Mouse (Mus musculus) intestine, embryonic 16.5 days (tissue): ENCODE results near the gene Pole2. TPM values are rescaled to one million over a fixed set of nuclear protein-coding genes. Genes with fewer than 3 reads are reported as not detected.

ENCODE experiments used
- ATAC-seq: fragments of 200-750 bp; cut with Nextera tagmentation; 2 replicates; pipeline ENCODE4 v1.8.0; 2017; ENCODE audit warnings: moderate TSS enrichment, moderate library complexity
- H3K27ac ChIP-seq: fragments of 300-500 bp; sonication (generic); 2 replicates; pipeline ENCODE4 v1.5.1; 2014; ENCODE audit warnings: mild to moderate bottlenecking, low read length
- H3K27me3 ChIP-seq: fragments of 300-500 bp; sonication (generic); replicated peaks from 2 replicates; pipeline ENCODE4 v1.6.1; 2014; ENCODE audit warnings: low read length, control low read depth, mixed read lengths; ENCODE audit not compliant: control insufficient read depth, insufficient read depth
- H3K36me3 ChIP-seq: fragments of 300-500 bp; sonication (generic); 2 replicates; pipeline ENCODE4 v1.6.1; 2014; ENCODE audit warnings: low read length, control low read depth; ENCODE audit not compliant: control insufficient read depth, insufficient read depth
- H3K4me1 ChIP-seq: fragments of 300-500 bp; sonication (generic); 2 replicates; pipeline ENCODE4 v1.6.1; 2014; ENCODE audit warnings: low read length, control low read depth, mixed read lengths; ENCODE audit not compliant: control insufficient read depth, insufficient read depth
- H3K4me2 ChIP-seq: fragments of 300-500 bp; sonication (generic); 2 replicates; pipeline ENCODE4 v1.6.1; 2014; ENCODE audit warnings: low read depth, low read length, control low read depth
- H3K4me3 ChIP-seq: fragments of 300-500 bp; sonication (generic); 2 replicates; pipeline ENCODE4 v1.5.1; 2014; ENCODE audit warnings: mild to moderate bottlenecking, low read length
- H3K9ac ChIP-seq: fragments of 300-500 bp; sonication (generic); 2 replicates; pipeline ENCODE4 v1.6.1; 2014; ENCODE audit warnings: low read depth, low read length
- H3K9me3 ChIP-seq: fragments of 300-500 bp; sonication (generic); 2 replicates; pipeline ENCODE4 v1.6.1; 2016; ENCODE audit warnings: low read length, control low read depth; ENCODE audit not compliant: control insufficient read depth
- WGBS: fragments of 180-500 bp; shearing (Covaris S2); extraction: QIAGEN DNeasy Blood & Tissue Kit; methylation state at CpG from one replicate; pipeline ENCODE4 v1.1.7; 2014; 5-methylcytosine and 5-hydroxymethylcytosine counted together
- polyA plus RNA-seq: library from polyadenylated mRNA; unstranded; fragments of >200 nt; fragmentation: Nextera tagmentation; extraction: Ambion mirVana; gene quantifications from 2 replicates; pipeline ENCODE4 v1.2.1, GENCODE M21; 2015

Pole2 gene
- polyA plus RNA-seq, 1 experiment from 2014 or later, result 20.8 TPM

GRCm38 (mm10) chr12:69214393-69214792, 13.6 kb downstream of the Pole2 start:
- Histone ChIP-seq H3K36me3 (peaks cover 16% of the 10 kb centered on the region), H3K27me3 (no peaks in the 10 kb centered on the region), H3K27ac (no peak overlapping the region), H3K4me1 (no peaks in the 10 kb centered on the region), H3K4me2 (no peak overlapping the region), H3K9ac (no peak overlapping the region), H3K4me3 (no peak overlapping the region), H3K9me3 (no peaks in the 10 kb centered on the region)
- WGBS, result 93% methylated on average over 7 of the region's 7 CpGs
- ATAC-seq, result no peak

- no peak overlapping the region for H3K27ac ChIP-seq
- no peaks in the 10 kb centered on the region for H3K27me3 ChIP-seq
- no peaks in the 10 kb centered on the region for H3K9me3 ChIP-seq
- H3K4me1 ChIP-seq, result no peaks in the 10 kb centered on the region
- H3K4me2 ChIP-seq, result no peak overlapping the region
- H3K36me3 ChIP-seq, result peaks cover 16% of the 10 kb centered on the region
- ATAC-seq, result no peak
- no peak overlapping the region for H3K9ac ChIP-seq
- WGBS, result 92% methylated on average over 13 of the region's 13 CpGs
- H3K4me3 ChIP-seq, result no peak overlapping the region
Observed at GRCm38 (mm10) chr12:69213186-69213777, 14.7 kb downstream of the Pole2 start.

- Histone ChIP-seq H3K27me3 (no peaks in the 10 kb centered on the region), H3K4me2 (no peak overlapping the region), H3K4me1 (no peaks in the 10 kb centered on the region), H3K27ac (no peak overlapping the region), H3K9ac (no peak overlapping the region), H3K4me3 (no peak overlapping the region), H3K9me3 (no peaks in the 10 kb centered on the region), H3K36me3 (peaks cover 7% of the 10 kb centered on the region)
- 79% methylated on average over 5 of the region's 5 CpGs for WGBS
- ATAC-seq, result no peak
Observed at GRCm38 (mm10) chr12:69211057-69211456, 16.9 kb downstream of the Pole2 start.

DNA sequence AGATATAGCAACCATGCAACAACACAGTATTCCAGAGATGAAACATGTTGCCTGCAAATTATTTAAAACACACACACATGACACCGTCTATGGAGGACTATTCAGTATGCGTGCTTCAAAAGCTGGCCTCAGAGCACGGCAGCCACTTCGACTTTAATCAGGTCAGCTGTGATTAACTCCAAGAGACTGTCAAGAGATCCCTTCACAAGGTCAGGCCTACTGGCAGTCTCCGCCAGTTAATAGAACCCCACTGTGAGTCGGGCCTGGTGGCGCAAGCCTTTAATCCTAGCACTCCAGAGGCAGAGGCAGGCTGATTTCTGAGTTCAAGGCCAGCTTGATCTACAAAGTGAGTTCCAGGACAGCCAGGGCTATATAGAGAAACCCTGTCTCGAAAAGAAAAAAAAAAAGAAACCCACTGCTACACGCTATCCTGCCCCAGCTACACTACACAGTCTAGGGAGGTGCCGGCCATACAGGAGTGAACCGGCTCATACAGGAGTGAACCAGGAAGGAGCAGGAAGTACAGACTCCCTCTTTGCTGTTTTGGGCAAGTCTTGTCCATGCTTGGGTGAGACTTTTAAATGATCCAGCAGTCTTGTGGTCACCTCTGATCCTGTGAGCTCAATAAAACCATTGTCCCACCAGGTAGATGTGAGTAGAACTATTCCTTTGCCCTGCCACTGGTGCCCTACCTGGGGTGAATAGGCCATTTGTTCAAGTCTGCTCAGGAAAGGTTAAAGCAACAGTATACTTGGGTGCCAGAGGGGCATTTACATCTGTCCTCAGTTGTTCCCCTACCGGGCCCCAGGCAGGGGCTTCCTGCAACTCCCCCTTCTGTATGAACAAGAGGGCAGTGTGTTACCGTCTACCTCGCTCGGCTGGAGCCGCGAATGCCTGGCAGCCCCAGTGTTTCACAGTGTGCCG, 17.7 kb downstream of the Pole2 start:
- H3K36me3 ChIP-seq, result peaks cover 7% of the 10 kb centered on the region
- ATAC-seq, result no peak

GRCm38 (mm10) chr12:69208520-69208919, 19.5 kb downstream of the Pole2 start:
- ATAC-seq, result no peak
- H3K4me1 ChIP-seq, result no peaks in the 10 kb centered on the region
- no peak overlapping the region for H3K4me2 ChIP-seq
- H3K4me3 ChIP-seq, result no peak overlapping the region
- H3K36me3 ChIP-seq, result peaks cover 5% of the 10 kb centered on the region
- WGBS, result 93% methylated on average over 2 of the region's 2 CpGs
- no peak overlapping the region for H3K27ac ChIP-seq
- no peaks in the 10 kb centered on the region for H3K9me3 ChIP-seq
- no peaks in the 10 kb centered on the region for H3K27me3 ChIP-seq
- H3K9ac ChIP-seq, result no peak overlapping the region

More for the DNA sequence above, 17.7 kb downstream of the Pole2 start:
- Histone ChIP-seq H3K9me3 (no peaks in the 10 kb centered on the region), H3K4me2 (no peak overlapping the region), H3K4me1 (no peaks in the 10 kb centered on the region), H3K4me3 (no peak overlapping the region), H3K9ac (no peak overlapping the region), H3K27ac (no peak overlapping the region), H3K27me3 (no peaks in the 10 kb centered on the region)
- 92% methylated on average over 18 of the region's 18 CpGs for WGBS

DNA sequence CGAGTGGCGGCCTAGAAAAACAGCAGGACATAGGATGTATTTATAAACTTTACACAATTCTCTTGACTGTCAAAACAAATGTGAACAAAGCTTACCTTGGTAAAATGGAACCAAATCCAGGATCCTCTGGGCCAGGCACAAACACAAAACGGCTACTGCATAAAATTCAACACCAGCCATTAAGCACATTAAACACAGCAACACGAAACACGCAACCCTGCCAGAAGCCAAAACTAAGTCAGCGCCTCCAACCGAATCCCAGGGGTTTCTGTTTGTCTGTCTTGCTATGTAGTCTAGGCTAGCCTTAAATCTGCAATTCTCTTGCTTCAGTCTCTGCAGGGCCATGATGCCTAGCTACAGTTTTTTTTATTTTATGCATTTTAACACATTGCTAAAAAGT, 20.1 kb downstream of the Pole2 start:
- Histone ChIP-seq H3K9me3 (no peaks in the 10 kb centered on the region), H3K36me3 (peaks cover 5% of the 10 kb centered on the region), H3K27me3 (no peaks in the 10 kb centered on the region), H3K4me2 (no peak overlapping the region), H3K9ac (no peak overlapping the region), H3K4me1 (no peaks in the 10 kb centered on the region), H3K27ac (no peak overlapping the region), H3K4me3 (no peak overlapping the region)
- WGBS, result 90% methylated on average over 7 of the region's 7 CpGs
- ATAC-seq, result no peak

DNA sequence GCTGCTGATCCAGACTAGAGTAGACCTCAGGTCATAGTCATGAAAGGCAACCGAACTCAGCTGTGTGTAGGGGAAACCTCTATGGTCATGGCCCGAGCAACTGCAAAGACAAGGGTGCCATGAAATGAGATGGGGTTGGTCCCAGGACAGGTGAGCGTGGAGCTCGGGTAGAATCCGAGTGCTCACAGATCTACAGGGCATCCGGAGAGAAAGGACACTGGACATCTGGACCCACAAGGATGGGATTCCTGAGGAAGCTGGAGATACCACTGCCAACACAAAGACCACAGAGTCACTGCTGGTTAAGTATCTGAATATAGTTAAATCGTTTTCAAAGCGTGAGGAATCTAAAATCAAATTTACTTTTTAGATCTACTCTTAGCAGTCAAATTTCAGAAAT, 20.6 kb downstream of the Pole2 start:
- Histone ChIP-seq H3K27me3 (no peaks in the 10 kb centered on the region), H3K4me3 (no peak overlapping the region), H3K27ac (no peak overlapping the region), H3K9me3 (no peaks in the 10 kb centered on the region), H3K9ac (no peak overlapping the region), H3K36me3 (peaks cover 5% of the 10 kb centered on the region), H3K4me1 (no peaks in the 10 kb centered on the region), H3K4me2 (no peak overlapping the region)
- 94% methylated on average over 8 of the region's 8 CpGs for WGBS
- ATAC-seq, result no peak

GRCm38 (mm10) chr12:69204052-69204833, 23.8 kb downstream of the Pole2 start, which contains the start of gene Gm49384:
TSS of gene Gm49384 (minus strand) at chr12:69204267.
- no peak within 1 kb of the TSS for H3K4me3 ChIP-seq
- H3K9me3 ChIP-seq, result no peaks in the 10 kb centered on the region
- H3K4me2 ChIP-seq, result no peak within 1 kb of the TSS
- WGBS, result 78% methylated on average over 16 of the region's 16 CpGs
- no peak within 1 kb of the TSS for H3K9ac ChIP-seq
- no peaks in the 10 kb centered on the region for H3K27me3 ChIP-seq
- peaks cover 6% of the 10 kb centered on the region for H3K4me1 ChIP-seq
- H3K27ac ChIP-seq, result no peak within 1 kb of the TSS
- peaks cover 7% of the 10 kb centered on the region for H3K36me3 ChIP-seq
- no peak for ATAC-seq

- no peak overlapping the region for H3K4me2 ChIP-seq
- no peaks in the 10 kb centered on the region for H3K27me3 ChIP-seq
- ATAC-seq, result peak; percentile 64
- H3K9me3 ChIP-seq, result no peaks in the 10 kb centered on the region
- H3K9ac ChIP-seq, result no peak overlapping the region
- H3K4me3 ChIP-seq, result no peak overlapping the region
- peaks cover 7% of the 10 kb centered on the region for H3K36me3 ChIP-seq
- no peak overlapping the region for H3K27ac ChIP-seq
- H3K4me1 ChIP-seq, result peaks cover 19% of the 10 kb centered on the region
Observed at GRCm38 (mm10) chr12:69198985-69199384, 29.0 kb downstream of the Pole2 start.
